Mouse (Mus musculus) myocyte (in vitro differentiated cells): ENCODE results near the gene Polr3b.

Experiments
- E2F4 ChIP-seq: IDR thresholded peaks from one replicate; pipeline ENCODE4 v1.6.1; 2011; ENCODE audit warnings: mild to moderate bottlenecking, control low read depth, moderate library complexity; ENCODE audit not compliant: insufficient read depth
- MAX ChIP-seq: IDR thresholded peaks from one replicate; pipeline ENCODE4 v1.6.1; 2011; ENCODE audit warnings: low read depth, mild to moderate bottlenecking, control low read depth
- MYOD1 ChIP-seq, 3 experiments: IDR thresholded peaks; one replicate each; pipeline ENCODE4 v1.6.1; 2011; ENCODE audit warnings: control low read depth in 2 of 3, low read depth in 2 of 3, mild to moderate bottlenecking in 2 of 3, moderate library complexity in 1 of 3; ENCODE audit not compliant: insufficient read length in 2 of 3, control insufficient read depth in 1 of 3
- MYOG ChIP-seq, 3 experiments: IDR thresholded peaks; one replicate each; pipeline ENCODE4 v1.6.1; 2011; ENCODE audit warnings: control low read depth in 2 of 3, low read depth in 2 of 3, mild to moderate bottlenecking in 2 of 3; ENCODE audit not compliant: insufficient read length in 2 of 3, control insufficient read depth in 1 of 3, insufficient read depth in 1 of 3
- POLR2A ChIP-seq: IDR thresholded peaks from one replicate; pipeline ENCODE4 v1.6.1; 2011; ENCODE audit warnings: low read depth, mild to moderate bottlenecking, control low read depth, moderate library complexity; ENCODE audit not compliant: insufficient read length
- POLR2AphosphoS2 ChIP-seq: IDR thresholded peaks from one replicate; pipeline ENCODE4 v1.6.1; 2011; ENCODE audit warnings: low read depth, control low read depth; ENCODE audit not compliant: insufficient read length
- TCF12 ChIP-seq: IDR thresholded peaks from one replicate; pipeline ENCODE4 v1.6.1; 2011; ENCODE audit warnings: mild to moderate bottlenecking, control low read depth; ENCODE audit not compliant: poor library complexity, insufficient read depth, severe bottlenecking

- TF ChIP-seq POLR2A (no peak), MYOD1 (IDR thresholded peaks at IDR 0.05; ENCODE audit: control insufficient read depth in 1 of 3, insufficient read length in 2 of 3, low read depth in 2 of 3) (no peak), TCF12 (no peak), MAX (no peak), POLR2AphosphoS2 (no peak), E2F4 (no peak), MYOG (IDR thresholded peaks at IDR 0.05; ENCODE audit: control insufficient read depth in 1 of 3, insufficient read depth in 1 of 3, insufficient read length in 2 of 3, low read depth in 2 of 3) (no peak)
Observed at GRCm38 (mm10) chr10:84727005-84727404, 104.9 kb downstream of the Polr3b start.
